Mouse (Mus musculus) 416B (cell line): ENCODE measurements around the gene Spin2e.
"Not testable (repeated sequence)": the region's sequence is repeated elsewhere in the genome, so short reads cannot be mapped to it uniquely, and the experiment has no call there.

Source experiments
- DNase-seq: peaks from one replicate; pipeline ENCODE4 v3.0.0; 2011; ENCODE audit warnings: low read depth

Gene Spin2e

GRCm38 (mm10) chrX:31618820-31619219, at the start of gene Spin2e:
Gene Spin2e, minus strand, starts transcription at chrX:31618920.
- not testable (repeated sequence) for DNase-seq

GRCm38 (mm10) chrX:31574183-31574582, 44.5 kb downstream of the Spin2e start, which contains the start of gene Gm21883:
Gene Gm21883, minus strand, starts transcription at chrX:31574283.
- DNase-seq = not testable (repeated sequence)
